Mouse (Mus musculus) intestine, postnatal 0 days (tissue): ENCODE data around the gene Paf1. TPM values are rescaled to one million over a fixed set of nuclear protein-coding genes. Genes with fewer than 3 reads are reported as not detected.
"Not testable (repeated sequence)": the region's sequence is repeated elsewhere in the genome, so short reads cannot be mapped to it uniquely, and the experiment has no call there.

ENCODE experiments used
- ATAC-seq: fragments of 200-750 bp; cut with Nextera tagmentation; 2 replicates; pipeline ENCODE4 v1.8.0; 2017; ENCODE audit warnings: mild to moderate bottlenecking, moderate TSS enrichment, moderate library complexity
- H3K27ac ChIP-seq: fragments of 300-500 bp; sonication (generic); 2 replicates; pipeline ENCODE4 v1.5.1; 2014; ENCODE audit warnings: mild to moderate bottlenecking, low read depth, low read length, moderate library complexity
- H3K27me3 ChIP-seq: fragments of 300-500 bp; sonication (generic); replicated peaks from 2 replicates; pipeline ENCODE4 v1.6.1; 2014; ENCODE audit warnings: low read length, mixed read lengths; ENCODE audit not compliant: control insufficient read depth, insufficient read depth
- H3K36me3 ChIP-seq: fragments of 300-500 bp; sonication (generic); 2 replicates; pipeline ENCODE4 v1.6.1; 2014; ENCODE audit warnings: mild to moderate bottlenecking, moderate library complexity; ENCODE audit not compliant: control insufficient read depth, insufficient read depth
- H3K4me1 ChIP-seq: fragments of 300-500 bp; sonication (generic); replicated peaks from 2 replicates; pipeline ENCODE4 v1.6.1; 2014; ENCODE audit warnings: antibody characterized with exemption, low read length, mixed read lengths; ENCODE audit not compliant: control insufficient read depth, insufficient read depth
- H3K4me2 ChIP-seq: fragments of 300-500 bp; sonication (generic); replicated peaks from 2 replicates; pipeline ENCODE4 v1.6.1; 2014; ENCODE audit warnings: low read depth, mild to moderate bottlenecking, moderate library complexity
- H3K4me3 ChIP-seq: fragments of 300-500 bp; sonication (generic); 2 replicates; pipeline ENCODE4 v1.5.1; 2014; ENCODE audit warnings: low read depth, low read length
- H3K9ac ChIP-seq: fragments of 300-500 bp; sonication (generic); 2 replicates; pipeline ENCODE4 v1.6.1; 2014; ENCODE audit warnings: mild to moderate bottlenecking, low read depth, low read length
- H3K9me3 ChIP-seq: fragments of 300-500 bp; sonication (generic); 2 replicates; pipeline ENCODE4 v1.6.1; 2016; ENCODE audit warnings: mixed run types; ENCODE audit not compliant: control insufficient read depth
- CTCF ChIP-seq: sonication (generic); IDR thresholded peaks from 2 replicates; pipeline ENCODE4 v1.5.1; 2016; ENCODE audit warnings: low read depth, mild to moderate bottlenecking, control low read depth, antibody characterized with exemption, moderate library complexity
- WGBS: fragments of 180-500 bp; shearing (Covaris S2); extraction: QIAGEN DNeasy Blood & Tissue Kit; methylation state at CpG from one replicate; pipeline ENCODE4 v1.1.7; 2014; 5-methylcytosine and 5-hydroxymethylcytosine counted together
- polyA plus RNA-seq: library from polyadenylated mRNA; unstranded; fragments of >200 nt; fragmentation: Nextera tagmentation; extraction: Ambion mirVana; gene quantifications from 2 replicates; pipeline ENCODE4 v1.2.1, GENCODE M21; 2015

The Paf1 gene
- polyA plus RNA-seq, 1 experiment from 2014 or later, result 54.6 TPM

DNA sequence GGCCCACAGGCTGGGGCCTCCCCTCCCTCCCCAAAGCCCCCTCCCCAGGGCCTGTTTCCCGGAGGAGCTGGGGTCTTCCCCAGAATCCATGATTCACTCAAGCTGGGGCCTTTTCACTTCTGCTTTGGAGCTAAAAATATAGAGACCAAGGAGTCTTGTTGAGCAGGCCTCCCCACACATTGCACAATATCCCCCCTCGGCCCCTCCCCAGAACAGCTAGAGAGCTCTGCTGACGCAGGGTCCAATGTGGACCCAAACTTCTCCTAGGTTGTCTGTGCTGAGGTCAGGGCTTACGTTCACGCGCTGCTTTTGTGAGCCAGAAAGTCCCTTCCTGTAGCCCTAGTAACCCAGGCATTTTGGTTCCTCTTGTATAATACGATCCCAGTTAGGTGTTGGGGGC is 6.7 kb upstream of the Paf1 start:
- H3K9me3 ChIP-seq, result no peaks in the 10 kb centered on the region
- no peak for ATAC-seq
- H3K4me2 ChIP-seq, result no peak overlapping the region
- H3K4me1 ChIP-seq, result peaks cover 11% of the 10 kb centered on the region; the same call in 1 of the 2 replicates
- WGBS, result 76% methylated on average over 7 of the region's 7 CpGs
- peaks cover 46% of the 10 kb centered on the region for H3K36me3 ChIP-seq
- H3K9ac ChIP-seq, result no peak overlapping the region
- no peaks in the 10 kb centered on the region for H3K27me3 ChIP-seq
- no peak overlapping the region for H3K4me3 ChIP-seq
- no peak for TF ChIP-seq CTCF
- H3K27ac ChIP-seq, result peak overlapping the region; percentile 57; the same call in 1 of the 2 replicates

DNA sequence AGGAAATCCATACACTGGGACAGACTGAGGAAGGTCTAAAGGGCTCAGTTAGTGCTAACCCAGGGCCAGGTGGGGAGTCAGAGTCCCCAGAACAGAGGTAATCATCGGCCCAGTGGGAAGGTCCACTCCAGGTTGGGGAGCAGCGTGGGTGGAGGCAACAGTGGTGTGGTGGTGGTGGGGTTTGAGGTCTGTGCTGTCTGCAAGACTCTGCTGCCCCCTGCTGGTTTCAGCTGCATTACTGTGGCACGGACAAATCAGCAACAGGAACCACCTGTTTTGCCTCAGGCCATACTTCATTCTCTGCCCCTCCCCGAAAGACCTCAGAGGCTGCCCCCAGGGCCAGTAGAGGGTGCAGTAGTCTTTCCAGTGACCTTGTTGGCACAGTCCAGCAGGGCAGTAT is 6.3 kb upstream of the Paf1 start:
- TF ChIP-seq CTCF, result peak; percentile 96
- 3% methylated on average over 4 of the region's 4 CpGs for WGBS
- Histone ChIP-seq H3K27me3 (no peaks in the 10 kb centered on the region), H3K27ac (peak overlapping the region; percentile 57; the same call in 1 of the 2 replicates), H3K36me3 (peaks cover 46% of the 10 kb centered on the region), H3K9ac (no peak overlapping the region), H3K9me3 (no peaks in the 10 kb centered on the region), H3K4me1 (peaks cover 11% of the 10 kb centered on the region; the same call in 1 of the 2 replicates), H3K4me2 (no peak overlapping the region), H3K4me3 (no peak overlapping the region)
- ATAC-seq, result no peak

DNA sequence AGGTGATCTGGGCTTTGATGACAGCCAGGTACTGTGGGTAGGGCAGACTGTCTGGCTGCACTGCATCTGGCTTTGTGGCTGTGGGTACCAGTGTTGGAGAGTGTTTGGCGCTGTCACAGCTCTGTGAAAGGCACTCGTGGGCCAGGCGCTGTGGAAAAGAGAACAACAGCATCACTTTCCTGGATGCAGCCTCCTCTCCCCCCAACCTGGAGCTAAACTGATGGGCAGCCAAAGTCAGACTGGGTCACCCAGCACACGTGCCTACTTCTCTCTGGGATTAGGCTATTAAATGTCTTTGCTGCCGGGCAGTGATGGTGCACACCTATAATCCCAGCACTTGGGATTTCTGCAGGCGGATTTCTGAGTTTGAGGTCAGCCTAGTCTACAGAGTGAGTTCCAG is 5.9 kb upstream of the Paf1 start:
- not testable (repeated sequence) for H3K4me3 ChIP-seq, H3K9me3 ChIP-seq, H3K27me3 ChIP-seq, ATAC-seq, H3K27ac ChIP-seq, H3K4me2 ChIP-seq, H3K9ac ChIP-seq
- peaks cover 46% of the 10 kb centered on the region for H3K36me3 ChIP-seq
- WGBS, result 77% methylated on average over 6 of the region's 6 CpGs
- H3K4me1 ChIP-seq, result peaks cover 11% of the 10 kb centered on the region; the same call in 1 of the 2 replicates

DNA sequence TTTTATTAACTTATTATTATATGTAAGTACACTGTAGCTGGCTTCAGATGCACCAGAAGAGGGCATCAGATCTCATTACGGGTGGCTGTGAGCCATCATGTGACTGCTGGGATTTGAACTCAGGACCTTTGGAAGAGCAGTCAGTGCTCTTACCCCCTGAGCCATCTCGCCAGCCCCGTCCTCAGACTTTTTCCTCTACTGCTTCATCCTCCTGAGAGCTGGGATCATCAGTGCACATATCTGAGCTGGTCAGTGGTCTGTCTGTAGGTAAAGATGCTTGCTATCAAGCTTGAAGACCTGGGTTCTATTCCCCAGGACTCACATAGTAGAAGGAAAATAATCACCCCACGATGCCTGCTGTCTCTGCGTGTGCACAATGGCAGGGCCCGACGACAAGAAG is 5.4 kb upstream of the Paf1 start:
- not testable (repeated sequence) for H3K9ac ChIP-seq, H3K4me3 ChIP-seq, H3K27me3 ChIP-seq, ATAC-seq, H3K9me3 ChIP-seq, H3K4me2 ChIP-seq, H3K27ac ChIP-seq
- Histone ChIP-seq H3K4me1 (peaks cover 11% of the 10 kb centered on the region; the same call in 1 of the 2 replicates), H3K36me3 (peaks cover 46% of the 10 kb centered on the region)
- WGBS, result 81% methylated on average over 7 of the region's 7 CpGs

DNA sequence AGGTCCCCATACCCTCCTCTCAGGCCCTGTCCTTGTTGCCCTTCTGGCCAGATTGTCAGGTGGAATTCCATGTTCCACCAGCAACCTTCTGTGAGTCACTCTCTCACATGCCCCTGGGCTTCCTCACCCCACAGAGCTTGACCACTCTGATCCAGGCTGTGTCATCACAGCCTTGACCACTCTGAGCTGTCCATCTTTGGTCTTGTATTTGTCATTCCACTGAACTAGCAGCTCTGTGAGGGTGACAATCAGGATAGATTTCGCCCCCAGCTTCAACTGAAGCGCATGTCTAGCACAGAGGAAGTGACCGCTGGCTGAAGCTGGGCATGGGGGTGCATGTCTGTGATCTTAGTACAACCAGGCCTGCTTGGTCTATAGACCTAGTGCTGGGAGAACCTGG is 2.4 kb upstream of the Paf1 start:
- TF ChIP-seq CTCF, result no peak
- peak overlapping the region; percentile 90; the same call in 1 of the 2 replicates for H3K27ac ChIP-seq
- H3K9ac ChIP-seq, result no peak overlapping the region
- ATAC-seq, result no peak
- peaks cover 5% of the 10 kb centered on the region; the same call in 1 of the 2 replicates for H3K4me1 ChIP-seq
- H3K4me3 ChIP-seq, result no peak overlapping the region
- H3K36me3 ChIP-seq, result peaks cover 50% of the 10 kb centered on the region
- no peak overlapping the region for H3K4me2 ChIP-seq
- no peaks in the 10 kb centered on the region for H3K27me3 ChIP-seq
- 99% methylated on average over 3 of the region's 3 CpGs for WGBS
- no peaks in the 10 kb centered on the region for H3K9me3 ChIP-seq

DNA sequence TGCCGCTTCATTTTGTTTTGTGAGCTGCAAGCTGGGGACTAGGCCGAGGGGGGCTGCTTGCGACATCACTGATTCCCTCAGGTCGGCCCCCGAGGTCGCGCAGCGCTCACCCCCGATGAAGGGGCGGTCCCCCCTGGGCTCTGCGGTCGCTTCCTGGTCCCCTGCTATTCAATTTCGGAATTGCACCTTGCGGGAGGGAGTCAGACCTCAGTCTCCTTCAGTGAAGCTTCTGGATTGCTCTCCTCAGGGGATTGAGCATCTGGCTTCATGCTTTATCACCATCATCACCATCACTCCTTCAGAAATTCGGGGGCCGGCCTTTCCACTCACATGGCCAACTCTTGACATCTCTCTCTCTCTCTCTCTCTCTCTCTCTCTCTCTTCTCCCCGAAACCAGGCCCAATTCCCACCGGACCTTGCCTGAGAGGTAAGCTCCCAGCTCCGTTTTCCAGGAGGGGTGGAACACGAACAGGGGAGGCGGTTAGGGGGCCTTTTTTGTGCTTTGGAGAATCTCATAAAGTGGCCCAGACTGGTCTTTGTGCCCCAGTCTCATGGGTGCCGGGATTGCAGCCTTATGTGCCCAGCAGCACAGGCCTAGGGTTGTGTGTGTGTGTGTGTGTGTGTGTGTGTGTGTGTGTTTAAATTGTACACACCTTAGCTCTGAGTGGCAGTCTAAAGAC is 661 bp downstream of the Paf1 start:
- 2% methylated on average over 22 of the region's 22 CpGs for WGBS
- peak overlapping the region; percentile 91 for H3K4me2 ChIP-seq
- no peaks in the 10 kb centered on the region for H3K27me3 ChIP-seq
- no peaks in the 10 kb centered on the region for H3K9me3 ChIP-seq
- H3K4me3 ChIP-seq, result peak overlapping the region; percentile 83
- peaks cover 53% of the 10 kb centered on the region for H3K36me3 ChIP-seq
- H3K9ac ChIP-seq, result peak overlapping the region; percentile 85
- H3K27ac ChIP-seq, result peak overlapping the region; percentile 80
- no peak for TF ChIP-seq CTCF
- ATAC-seq, result no peak
- H3K4me1 ChIP-seq, result no peaks in the 10 kb centered on the region; the same call in 1 of the 2 replicates
